Mouse (Mus musculus) bone marrow macrophage, adult 2 months (primary cell): Measurements from ENCODE around the gene Trmt112.

ENCODE experiments used
- CTCF ChIP-seq: IDR thresholded peaks from 2 replicates; pipeline ENCODE4 v1.5.1; 2012; ENCODE audit warnings: low read depth, mild to moderate bottlenecking, low read length, moderate library complexity
- POLR2A ChIP-seq: IDR thresholded peaks from 2 replicates; pipeline ENCODE4 v1.6.1; 2012; ENCODE audit warnings: mild to moderate bottlenecking, low read depth, low read length, borderline replicate concordance

DNA sequence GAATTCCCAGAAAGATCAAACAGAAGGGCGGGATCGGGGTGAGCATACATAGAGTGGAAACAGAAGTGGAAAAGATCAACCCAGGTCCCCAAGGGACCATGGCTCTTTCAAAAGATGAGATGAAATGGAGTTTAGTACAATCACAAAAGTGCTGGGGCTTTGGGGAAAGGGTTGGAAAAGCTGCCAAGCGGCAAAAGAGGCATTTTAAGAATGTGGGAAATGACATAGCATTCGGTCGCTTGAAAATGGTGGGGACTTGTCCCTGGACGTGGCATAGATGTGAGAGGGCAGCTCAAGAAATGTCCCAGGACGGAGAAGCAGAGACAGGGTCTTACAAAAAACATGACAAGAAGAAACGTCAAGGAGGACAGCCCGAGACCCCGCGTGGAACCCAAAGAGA is 477 bp upstream of the Trmt112 start:
- no peak for TF ChIP-seq CTCF
- TF ChIP-seq POLR2A = no peak
